Mouse (Mus musculus) regulatory T cell (primary cell): ENCODE measurements at regions not wholly inside any gene's neighbourhood (a gene's known extent, or its start where the extent isn't known, plus 50 kb on each side); places are given as distances from the start of the nearest gene placed in this dataset.

Source experiments
- in situ Hi-C: fragments of 300-600 bp; cut with MboI, MseI; formaldehyde crosslinking; loops from one replicate; pipeline ENCODE4 v1.15.1; 2025; ENCODE audit warnings: high pct_unique_total_duplicates

DNA sequence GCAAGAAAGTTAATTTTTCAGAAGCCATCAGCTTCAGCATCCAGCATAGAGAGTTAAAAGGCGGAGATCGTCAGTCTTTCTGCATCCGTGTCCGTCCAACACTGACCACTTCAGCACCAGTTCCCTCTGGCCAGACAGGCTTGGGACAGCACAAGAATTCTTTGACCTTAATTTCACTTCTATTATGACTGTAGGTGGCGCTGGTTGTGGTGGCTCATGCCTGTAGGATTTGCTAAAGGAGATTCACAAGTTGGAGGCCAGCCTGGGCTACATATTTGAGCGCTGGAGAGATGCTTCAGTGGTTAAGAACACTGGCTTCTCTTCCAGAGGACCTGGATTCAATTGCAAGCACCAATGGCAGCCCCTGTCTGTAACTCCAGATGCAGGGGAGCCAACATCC, 66.0 kb downstream of the Amer2 start:
- in situ Hi-C loops = no loop called here

DNA sequence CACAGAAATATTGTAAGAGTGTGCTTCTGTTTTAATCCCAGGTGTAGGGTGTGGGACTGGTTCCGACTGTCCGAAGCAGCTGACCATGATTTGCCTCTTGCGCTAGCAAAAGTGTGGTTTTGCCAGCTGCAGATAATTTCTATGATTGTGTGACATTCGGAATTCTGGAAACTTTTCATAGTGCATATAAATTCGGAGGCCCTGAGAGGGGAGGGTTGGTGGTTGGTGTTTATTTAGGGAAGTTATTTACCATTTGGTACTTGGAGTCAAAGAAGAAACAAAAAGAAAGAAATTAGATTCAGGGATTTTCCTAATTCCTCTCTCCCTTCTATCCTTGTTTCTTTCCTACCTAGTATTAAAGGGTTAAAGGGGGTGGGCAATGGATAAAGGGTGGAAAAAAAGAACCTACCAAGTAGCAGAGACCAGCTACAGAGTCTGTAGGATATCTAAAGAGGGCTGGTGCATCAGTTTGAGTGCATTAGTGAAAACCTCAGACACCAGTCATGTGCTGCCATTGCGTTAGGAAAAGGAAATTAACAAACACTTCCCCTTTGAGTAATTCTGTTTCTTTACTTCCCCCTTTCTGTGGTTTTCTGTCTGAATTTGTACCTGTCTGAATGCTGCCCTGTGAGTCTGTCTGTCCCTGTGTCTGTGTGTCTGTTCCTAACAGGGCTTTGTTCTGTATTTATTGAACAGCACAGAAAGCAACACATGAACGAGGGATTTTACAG, 70.9 kb downstream of the Amer2 start:
- in situ Hi-C loops = no loop called here

DNA sequence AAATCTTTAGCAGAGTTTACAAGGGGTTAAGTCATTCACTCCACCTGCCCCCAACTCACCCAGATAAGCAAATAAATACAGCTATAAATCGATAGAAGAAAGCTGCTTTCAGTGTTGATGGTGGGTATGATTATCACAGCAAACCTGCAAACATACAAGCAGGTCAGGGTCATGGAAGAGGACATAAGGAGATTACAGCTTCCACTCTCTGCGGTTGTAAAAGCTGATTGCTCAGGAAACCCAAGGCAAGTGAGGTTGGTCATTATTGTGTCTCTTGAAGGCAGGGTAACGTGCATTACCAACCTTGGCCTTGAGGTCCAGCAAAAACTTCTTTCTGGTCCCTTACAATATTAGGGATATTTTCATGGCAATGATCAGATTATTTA, 71.5 kb downstream of the Amer2 start:
- in situ Hi-C loops = no loop called here

DNA sequence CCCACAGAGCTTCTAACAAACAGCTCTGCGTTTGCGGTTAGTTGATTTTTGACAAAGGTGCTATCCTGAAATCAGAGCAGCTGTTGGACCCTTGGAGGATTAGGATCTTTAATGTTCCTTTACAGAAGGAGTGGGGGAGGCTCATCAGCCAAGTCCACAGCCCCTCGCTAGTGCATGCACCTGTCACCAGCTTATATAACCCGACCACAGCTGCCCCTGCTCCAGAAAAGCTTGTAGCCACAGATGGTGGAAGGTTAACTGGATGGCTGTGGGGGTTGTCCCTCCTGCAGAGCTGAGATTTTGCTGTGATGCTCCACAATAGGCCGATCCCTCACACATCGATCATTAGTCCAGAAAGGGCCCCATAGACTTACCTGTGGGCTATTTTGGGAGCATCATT, 73.0 kb downstream of the Amer2 start:
- in situ Hi-C loops = no loop called here

DNA sequence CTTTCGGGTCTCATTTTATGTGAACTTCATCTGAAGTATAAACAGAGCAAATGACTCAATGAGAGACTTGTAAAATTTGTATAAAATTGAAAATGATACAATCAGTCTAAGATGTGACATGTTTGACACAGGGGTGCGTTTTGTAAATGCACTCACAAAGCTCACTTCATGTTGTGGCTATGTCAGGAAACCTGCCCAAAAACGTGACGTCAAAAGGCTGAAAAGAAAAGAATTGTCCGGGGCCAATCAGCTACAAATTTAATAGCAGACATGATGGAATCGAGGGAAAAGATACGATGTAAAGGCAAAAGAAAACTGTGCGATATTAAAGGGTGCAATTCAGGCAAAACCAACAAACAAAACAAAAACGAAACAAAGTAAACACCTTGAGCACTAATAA, 78.2 kb downstream of the Amer2 start:
- in situ Hi-C loops = no loop called here

DNA sequence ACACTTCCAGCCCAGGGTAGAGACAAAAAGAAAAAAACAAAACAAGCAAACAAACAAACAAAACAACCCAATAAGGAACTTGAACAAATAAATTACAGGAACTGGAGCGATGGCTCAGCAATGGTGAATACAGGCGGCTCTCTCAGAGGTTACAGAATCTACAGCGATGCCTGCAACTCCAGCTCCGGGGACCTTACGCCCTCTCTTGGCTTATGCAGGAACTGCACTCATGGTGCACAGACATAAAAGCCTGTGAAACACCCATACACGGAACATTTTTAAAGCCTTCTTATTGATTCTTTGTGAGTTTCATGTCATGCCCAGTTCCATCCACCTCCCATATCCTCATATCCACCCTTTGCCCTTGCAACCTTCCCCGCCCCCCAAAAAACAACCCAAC, 78.6 kb downstream of the Amer2 start:
- in situ Hi-C loops = no loop called here

DNA sequence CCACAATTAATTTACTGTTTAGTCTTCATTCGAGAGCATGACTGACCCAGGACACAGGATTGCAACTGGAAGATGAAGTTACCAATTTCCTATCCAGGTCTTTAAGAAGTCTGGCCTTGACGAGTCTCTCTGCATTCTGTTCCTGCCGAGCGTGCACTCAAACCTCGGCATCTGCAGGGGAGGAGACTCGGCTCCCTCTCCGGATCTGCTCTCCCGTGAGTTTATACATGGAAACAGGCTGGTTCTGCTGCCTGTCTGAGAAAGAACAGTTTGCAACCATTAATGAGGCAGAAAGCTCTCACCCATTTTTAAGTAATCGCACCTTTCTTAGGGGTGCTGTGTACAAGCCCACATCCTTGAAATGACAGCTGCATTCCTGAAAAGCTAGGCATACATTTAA, 83.7 kb downstream of the Amer2 start:
- in situ Hi-C loops = no loop called here

DNA sequence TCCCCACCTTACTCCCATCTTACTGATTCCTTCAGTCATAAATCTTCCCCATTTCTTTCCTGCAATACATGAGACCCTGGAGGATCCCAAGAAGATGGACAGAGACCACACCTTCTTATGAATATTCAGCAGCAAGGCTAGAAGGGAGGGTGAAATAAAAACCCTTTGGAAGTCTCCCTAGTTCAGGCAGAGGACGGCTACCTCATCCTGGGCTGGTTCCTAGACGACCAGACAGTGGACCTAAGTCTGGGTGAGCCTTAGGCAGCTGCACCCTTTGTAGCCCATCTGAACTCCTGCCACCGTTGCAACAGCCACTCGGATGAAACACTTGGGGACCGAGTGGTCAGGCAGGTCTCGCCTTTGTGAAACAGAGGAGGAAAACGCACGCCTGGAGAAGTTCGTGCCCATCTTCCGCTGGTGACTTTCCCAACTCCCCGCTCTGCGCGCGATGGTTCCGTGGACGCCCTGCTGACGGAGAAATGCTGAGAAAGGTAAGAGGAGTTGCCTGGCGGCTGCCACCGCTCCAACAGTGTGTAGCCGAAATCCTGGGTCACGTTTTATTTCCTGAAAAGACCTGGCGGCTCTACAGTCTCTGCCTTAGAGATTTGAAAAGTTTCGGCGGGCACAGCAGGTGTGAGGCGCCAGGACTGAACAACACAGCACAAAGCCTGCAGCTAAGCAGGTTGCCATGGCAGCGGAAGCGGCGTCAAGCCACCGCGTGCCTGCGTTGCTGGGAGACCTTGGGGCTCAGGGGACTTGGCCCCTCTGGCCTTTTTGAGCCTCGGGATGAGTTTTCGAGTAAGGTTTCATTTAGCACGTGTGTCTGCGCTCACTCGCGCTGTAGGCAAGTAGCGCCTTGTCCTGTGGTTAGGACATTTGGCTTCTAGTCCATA, 112.2 kb downstream of the Amer2 start:
- in situ Hi-C loops = no loop called here

DNA sequence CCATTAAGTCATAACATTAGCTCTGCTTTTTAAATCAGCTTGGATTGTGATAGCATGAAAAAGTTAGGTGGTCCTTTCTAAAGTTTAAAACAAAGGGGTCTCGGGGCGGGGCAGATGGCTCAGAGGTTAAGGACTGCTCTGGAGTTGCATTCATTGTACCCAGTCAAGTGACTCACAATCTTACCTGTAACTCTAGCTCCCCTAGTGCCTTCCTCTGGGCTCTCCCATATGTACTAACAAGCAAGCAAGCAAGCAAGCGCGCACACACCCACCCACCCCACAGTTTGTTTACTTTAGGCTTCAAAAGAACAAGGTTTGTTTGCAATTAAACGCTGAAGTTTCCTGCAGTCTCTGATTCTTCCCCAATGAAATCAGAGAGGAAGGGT, 112.8 kb downstream of the Amer2 start:
- in situ Hi-C loops = no loop called here

DNA sequence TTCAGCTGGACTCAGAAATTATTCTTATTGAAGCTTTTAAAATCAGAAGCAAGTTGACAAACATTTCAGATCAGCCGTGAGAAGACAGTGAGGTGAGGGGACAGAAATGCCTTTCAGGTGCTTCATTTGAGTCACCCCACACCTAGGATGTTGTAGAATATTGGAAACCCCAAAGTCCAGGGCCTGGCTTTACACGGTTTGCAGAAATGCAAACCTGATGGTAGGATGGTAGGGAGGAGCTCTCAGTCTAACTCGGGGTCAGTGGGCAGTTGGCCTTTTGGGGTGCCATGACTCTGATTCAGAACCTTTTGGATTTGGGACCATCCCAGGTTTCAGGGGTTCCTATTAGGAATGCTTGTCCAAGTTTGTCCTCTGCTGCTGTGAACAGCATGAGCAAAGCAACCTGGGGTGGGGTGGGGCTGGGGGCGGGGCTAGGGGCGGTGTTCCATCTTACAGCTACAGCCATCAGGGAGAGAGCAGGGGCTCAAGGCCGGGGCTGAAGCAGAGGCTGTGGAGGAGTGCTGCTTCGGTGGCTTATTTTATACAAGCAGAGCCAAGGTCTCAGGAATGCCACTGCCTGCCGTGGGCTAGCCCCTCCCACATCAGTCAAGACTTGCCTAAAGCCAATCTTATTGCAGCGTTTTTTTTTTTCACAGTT, 113.3 kb downstream of the Amer2 start:
- in situ Hi-C loops = no loop called here

DNA sequence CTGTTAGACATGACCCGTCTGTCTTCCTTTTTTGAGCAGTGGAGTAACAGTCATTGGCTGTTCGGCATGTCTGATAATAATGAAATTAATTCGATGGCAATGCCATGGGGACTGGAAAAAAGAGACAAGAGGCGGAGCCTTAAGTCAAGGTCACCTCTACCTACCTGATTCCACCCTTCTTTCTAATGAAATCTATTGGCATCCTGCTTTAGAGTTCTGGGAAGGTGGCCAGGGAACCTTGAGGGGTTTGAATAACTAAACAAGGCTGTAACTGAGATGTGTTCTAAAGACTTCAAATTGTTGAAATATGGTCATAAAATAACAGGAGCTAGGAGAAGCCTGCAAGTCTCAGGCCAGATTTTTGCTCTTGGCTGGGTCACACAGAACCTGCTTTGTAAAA, 116.1 kb downstream of the Amer2 start:
- in situ Hi-C loops = no loop called here

DNA sequence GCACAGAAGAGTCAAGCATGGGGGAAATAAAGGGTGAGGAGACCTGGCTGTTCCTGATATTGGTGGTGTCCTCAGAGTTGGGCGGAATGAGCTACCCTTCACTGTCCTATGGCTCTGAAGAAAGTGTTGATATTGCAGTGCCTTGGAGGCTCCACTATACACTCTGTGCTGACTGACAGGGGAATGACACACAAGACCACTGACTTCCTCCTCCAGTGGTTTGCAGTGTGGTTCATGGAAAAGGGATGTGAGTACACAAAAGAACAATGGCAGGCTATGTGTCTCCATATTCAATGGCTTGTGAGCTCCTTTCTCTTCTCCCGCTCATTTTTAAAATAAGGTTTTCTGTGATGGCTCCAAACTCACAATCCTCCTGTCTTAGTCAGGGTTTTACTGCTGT, 117.8 kb downstream of the Amer2 start:
- in situ Hi-C loops = no loop called here

DNA sequence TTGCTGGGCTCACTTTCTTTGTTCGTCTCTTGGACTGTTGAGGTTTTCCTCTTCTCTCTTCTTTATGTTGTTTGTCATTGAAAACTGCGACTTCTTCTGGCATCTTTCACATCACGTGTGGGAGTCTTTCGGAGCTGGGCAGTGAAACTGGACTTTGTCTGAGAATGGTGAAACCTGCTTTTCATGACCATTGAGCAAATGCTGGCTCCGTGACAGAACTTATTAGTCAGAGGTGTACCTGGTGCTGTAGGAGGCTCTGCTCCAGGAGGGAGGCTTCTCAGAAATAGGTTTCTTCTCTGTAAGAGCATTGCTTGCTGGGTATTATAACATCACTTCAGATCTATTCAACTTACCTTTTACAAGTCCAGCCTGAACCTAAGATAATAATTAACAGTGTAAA, 122.4 kb downstream of the Amer2 start:
- in situ Hi-C loops = no loop called here

DNA sequence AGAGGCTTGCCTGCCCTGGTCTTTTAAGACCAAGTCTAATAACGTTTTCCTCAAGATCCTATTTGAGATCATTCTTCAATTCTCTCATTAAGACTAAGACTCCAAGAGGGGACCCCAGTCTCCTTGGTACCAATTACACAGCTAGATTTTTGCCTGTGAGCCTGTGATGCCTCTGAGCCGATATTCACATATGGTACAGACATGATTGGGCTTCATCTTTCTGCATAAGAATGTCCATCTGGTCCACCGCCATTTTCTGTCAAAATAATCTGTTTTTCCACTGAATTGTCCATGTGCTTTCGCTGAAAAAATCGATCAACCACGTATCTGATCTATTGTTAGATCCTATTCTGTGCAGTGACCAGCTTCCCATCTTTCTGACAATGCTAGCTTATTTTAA, 129.5 kb downstream of the Amer2 start:
- in situ Hi-C loops = no loop called here

DNA sequence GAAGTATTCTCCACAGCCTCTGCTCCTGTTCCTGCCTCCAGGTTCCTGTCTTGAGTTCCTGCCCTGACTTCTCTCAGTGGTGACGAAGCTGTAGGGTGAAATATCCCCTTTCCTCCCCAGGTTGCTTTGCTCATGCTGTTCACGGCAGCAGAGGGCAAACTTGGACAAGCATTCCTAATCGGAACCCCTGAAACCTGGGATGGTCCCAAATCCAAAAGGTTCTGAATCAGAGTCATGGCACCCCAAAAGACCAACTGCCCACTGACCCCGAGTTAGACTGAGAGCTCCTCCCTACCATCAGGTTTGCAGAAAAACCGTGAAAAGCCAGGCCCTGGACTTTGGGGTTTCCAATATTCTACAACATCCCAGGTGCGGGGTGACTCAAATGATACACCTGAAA, 128.7 kb upstream of the Spata13 start:
- in situ Hi-C loops = no loop called here

DNA sequence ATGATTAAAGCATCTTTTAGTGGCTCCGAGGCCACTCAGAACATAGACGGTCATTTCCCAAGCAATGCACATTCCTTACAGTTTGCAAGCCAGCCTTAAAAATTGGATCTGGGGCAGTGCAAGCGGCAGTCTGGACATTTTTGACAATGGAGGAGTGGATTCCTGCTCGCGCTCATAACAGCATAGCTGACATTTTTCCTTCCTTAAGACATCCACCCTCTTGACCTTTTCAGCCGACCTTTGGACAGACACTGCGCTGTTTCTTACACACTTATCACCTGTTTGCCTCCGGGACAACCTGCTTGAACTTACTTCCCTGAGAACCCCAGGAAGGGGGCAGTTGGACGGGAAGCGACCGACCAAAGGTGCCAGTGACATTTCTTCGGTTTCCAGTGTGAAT, 127.5 kb upstream of the Spata13 start:
- in situ Hi-C loops = no loop called here

DNA sequence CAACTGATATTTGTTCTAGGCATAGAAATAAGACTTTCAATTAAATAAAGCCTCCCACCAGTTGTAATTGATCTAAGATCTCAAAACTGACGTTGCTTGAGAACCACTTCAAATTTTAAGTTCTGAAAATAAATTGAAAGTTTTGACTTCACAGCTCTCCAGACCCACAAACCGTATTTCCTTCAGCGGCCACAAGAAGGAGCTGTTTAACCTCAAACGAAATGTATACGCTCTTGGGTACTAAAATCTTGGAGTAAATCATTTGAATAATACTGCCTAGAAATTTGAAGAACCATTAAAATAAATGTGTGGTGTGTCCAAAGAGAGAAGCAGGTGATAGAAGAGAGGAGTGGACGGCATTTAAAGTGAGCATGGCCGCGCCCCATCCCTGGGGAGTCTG, 120.2 kb upstream of the Spata13 start:
- in situ Hi-C loops = no loop called here

DNA sequence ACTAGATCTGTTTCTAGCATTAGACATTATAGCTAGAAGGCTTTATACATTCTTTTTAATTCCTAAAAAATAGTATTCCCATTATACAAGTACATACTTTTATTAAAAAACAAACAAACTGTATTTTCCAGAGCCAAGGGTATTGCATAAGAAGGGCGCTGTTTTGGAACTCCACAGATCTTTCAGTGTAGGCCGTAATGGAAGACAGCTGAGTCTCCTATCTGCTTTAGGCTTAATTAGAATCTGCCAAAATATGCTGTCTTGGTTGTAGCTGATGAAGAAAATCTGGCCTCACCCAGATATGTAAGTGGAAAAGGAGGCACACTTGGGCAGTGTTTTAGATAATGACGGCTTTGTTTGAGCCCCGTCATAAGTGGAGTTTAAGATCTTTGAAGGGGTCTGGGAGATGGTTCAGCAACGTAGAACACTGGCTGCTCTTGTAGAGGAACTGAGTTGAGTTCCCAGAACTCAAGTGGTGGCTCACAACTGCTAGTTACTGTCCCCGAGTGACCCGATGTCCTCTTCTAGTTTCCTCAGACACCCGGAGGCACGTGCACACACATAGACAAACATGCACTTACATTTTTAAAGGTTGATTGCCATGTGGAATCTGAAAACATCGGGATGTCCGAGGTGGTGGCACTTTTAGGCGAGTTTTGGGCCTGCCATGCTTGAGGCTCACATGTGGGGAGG, 118.6 kb upstream of the Spata13 start:
- in situ Hi-C loops = no loop called here

DNA sequence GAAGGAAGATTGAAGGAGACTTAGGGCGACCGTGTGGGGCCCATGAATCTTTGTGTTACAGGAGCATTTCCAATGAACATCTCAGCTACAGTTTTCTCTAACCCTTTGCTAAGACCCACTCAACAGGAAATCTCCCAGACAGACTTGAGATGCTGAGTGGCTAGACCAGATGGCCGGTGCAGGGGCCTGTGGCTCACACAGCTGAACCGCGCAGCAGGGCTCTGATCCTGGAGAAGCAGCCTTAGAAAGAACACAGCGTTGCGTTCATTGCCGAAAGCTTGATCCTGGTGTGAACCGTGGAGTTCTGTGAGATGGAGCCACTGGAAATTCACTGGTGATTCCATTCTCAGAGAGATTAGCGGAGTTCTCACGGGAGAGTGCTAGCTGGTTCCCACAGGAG, 115.9 kb upstream of the Spata13 start:
- in situ Hi-C loops = no loop called here

DNA sequence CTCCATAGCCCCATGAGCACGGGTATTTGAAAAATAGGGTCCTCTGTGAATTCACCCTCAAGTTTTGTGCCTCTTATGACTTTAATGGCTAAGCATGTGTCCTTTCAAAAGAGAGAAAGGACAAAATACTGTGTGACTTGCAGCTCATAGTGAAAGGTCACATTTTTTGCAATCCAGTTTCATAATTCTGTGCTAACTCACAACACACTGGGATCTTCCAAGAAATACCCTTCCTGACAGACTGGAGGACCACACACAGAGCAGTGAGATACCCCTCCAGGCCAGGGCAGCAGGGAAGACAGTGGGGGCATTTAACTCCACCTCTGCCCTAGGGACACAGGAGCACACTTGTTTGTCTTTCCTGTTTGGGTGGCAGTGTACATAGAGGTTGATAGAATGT, 110.8 kb upstream of the Spata13 start:
- in situ Hi-C loops = loop anchor here (5.0 to 10.0 kb wide), 3 partner anchors 169 to 592 kb away; no protein-coding TSS in a partner anchor

DNA sequence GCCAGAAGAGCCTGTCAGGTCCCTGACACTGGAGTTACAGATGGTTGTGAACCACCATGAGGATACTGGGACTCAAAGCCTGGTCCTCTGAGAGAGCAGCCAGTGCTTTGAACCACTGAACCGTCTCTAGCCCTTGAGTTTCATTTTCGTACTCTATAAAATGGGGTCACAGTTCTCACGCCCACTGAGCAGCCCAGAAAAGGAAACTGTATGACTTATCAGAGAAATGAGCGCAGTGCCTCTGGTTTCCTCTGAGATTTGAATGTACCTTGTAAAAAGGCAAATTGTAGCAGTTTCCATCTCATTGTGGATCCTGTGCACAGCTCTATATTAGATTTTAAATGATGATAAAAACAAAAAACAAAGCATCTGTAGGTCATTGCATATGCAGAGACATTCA, 108.9 kb upstream of the Spata13 start:
- in situ Hi-C loops = loop anchor here (5.0 to 10.0 kb wide), 3 partner anchors 167 to 590 kb away; no protein-coding TSS in a partner anchor
